Mouse (Mus musculus): ENCODE data around the gene Hnrnpa1.
"Not testable (repeated sequence)": the region's sequence is repeated elsewhere in the genome, so short reads cannot be mapped to it uniquely, and the experiment has no call there.

Gene Hnrnpa1

GRCm38 (mm10) chr15:103241071-103242018 lies 1.1 kb downstream of the Hnrnpa1 start:
- DNase-seq (ENCODE audit: low read depth, low spot score) = not testable (repeated sequence)

- no peak for DNase-seq (ENCODE audit: low read depth, low spot score)
These were observed 2.7 kb downstream of the Hnrnpa1 start for GRCm38 (mm10) chr15:103242885-103243284.

GRCm38 (mm10) chr15:103245616-103246015 lies 5.4 kb downstream of the Hnrnpa1 start:
- no peak for DNase-seq (ENCODE audit: low read depth, low spot score)

- no peak for DNase-seq (ENCODE audit: low read depth, low spot score)
These were observed 7.0 kb downstream of the Hnrnpa1 start for GRCm38 (mm10) chr15:103247078-103247781.

- no peak for DNase-seq (ENCODE audit: low read depth, low spot score)
These were observed 7.7 kb downstream of the Hnrnpa1 start for GRCm38 (mm10) chr15:103247782-103248400.

GRCm38 (mm10) chr15:103248401-103249313 lies 8.4 kb downstream of the Hnrnpa1 start:
- no peak for DNase-seq (ENCODE audit: low read depth, low spot score)

- DNase-seq (ENCODE audit: low read depth, low spot score) = not testable (repeated sequence)
These were observed 9.3 kb downstream of the Hnrnpa1 start for GRCm38 (mm10) chr15:103249511-103249910.

- no peak for DNase-seq (ENCODE audit: low read depth, low spot score)
These were observed 10.0 kb downstream of the Hnrnpa1 start for GRCm38 (mm10) chr15:103250195-103250740.

- DNase-seq (ENCODE audit: low read depth, low spot score) = no peak
These were observed 11.4 kb downstream of the Hnrnpa1 start for GRCm38 (mm10) chr15:103251595-103251994.

GRCm38 (mm10) chr15:103252660-103253059 lies 12.4 kb downstream of the Hnrnpa1 start:
- no peak for DNase-seq (ENCODE audit: low read depth, low spot score)

GRCm38 (mm10) chr15:103253352-103253751 lies 13.1 kb downstream of the Hnrnpa1 start:
- no peak for DNase-seq (ENCODE audit: low read depth, low spot score)

- DNase-seq (ENCODE audit: low read depth, low spot score) = no peak
These were observed 14.9 kb downstream of the Hnrnpa1 start for GRCm38 (mm10) chr15:103255169-103255568.

- no peak for DNase-seq (ENCODE audit: low read depth, low spot score)
These were observed 16.2 kb downstream of the Hnrnpa1 start for GRCm38 (mm10) chr15:103256210-103256986.

- no peak for DNase-seq (ENCODE audit: low read depth, low spot score)
These were observed 17.8 kb downstream of the Hnrnpa1 start, which contains the start of gene Nfe2 for GRCm38 (mm10) chr15:103257790-103258728. Nfe2 (minus strand) TSS chr15:103258403.

- DNase-seq (ENCODE audit: low read depth, low spot score) = no peak
These were observed 18.9 kb downstream of the Hnrnpa1 start for GRCm38 (mm10) chr15:103259162-103259561.

- no peak for DNase-seq (ENCODE audit: low read depth, low spot score)
These were observed 19.8 kb downstream of the Hnrnpa1 start for GRCm38 (mm10) chr15:103259989-103260388.

- DNase-seq (ENCODE audit: low read depth, low spot score) = no peak
These were observed 24.6 kb downstream of the Hnrnpa1 start for GRCm38 (mm10) chr15:103264794-103265193.

- DNase-seq (ENCODE audit: low read depth, low spot score) = no peak
These were observed 28.7 kb downstream of the Hnrnpa1 start for GRCm38 (mm10) chr15:103268903-103269302.

Measured in embryo, embryonic 11.5 days (tissue).